Mouse (Mus musculus): Measurements from ENCODE around the gene Neurod2.

The Neurod2 gene

GRCm38 (mm10) chr11:98332841-98333240, 3.4 kb upstream of the Neurod2 start:
- DNase-seq (ENCODE audit: low spot score in 2 of 2), result peak in 1 of 2 experiments; percentile 16

GRCm38 (mm10) chr11:98332186-98332585, 2.7 kb upstream of the Neurod2 start:
- DNase-seq (ENCODE audit: low spot score in 2 of 2), result no peak

GRCm38 (mm10) chr11:98331401-98331800, 2.0 kb upstream of the Neurod2 start:
- peak in 1 of 2 experiments; percentile 19 for DNase-seq (ENCODE audit: low spot score in 2 of 2)

GRCm38 (mm10) chr11:98330745-98331204, 1.3 kb upstream of the Neurod2 start:
- peak in 1 of 2 experiments; percentile 16 for DNase-seq (ENCODE audit: low spot score in 2 of 2)

GRCm38 (mm10) chr11:98329960-98330744, 704 bp upstream of the Neurod2 start:
- DNase-seq (ENCODE audit: low spot score in 2 of 2), result peak; percentile 51 to 57

- DNase-seq (ENCODE audit: low spot score in 2 of 2), result peak; percentile 52 to 53
Measured at GRCm38 (mm10) chr11:98328371-98329069, 928 bp downstream of the Neurod2 start.

GRCm38 (mm10) chr11:98328031-98328370, 1.4 kb downstream of the Neurod2 start:
- no peak for DNase-seq (ENCODE audit: low spot score in 2 of 2)

GRCm38 (mm10) chr11:98327136-98328030, 2.1 kb downstream of the Neurod2 start:
- DNase-seq (ENCODE audit: low spot score in 2 of 2), result peak; percentile 47 to 50

- peak in 1 of 2 experiments; percentile 25 for DNase-seq (ENCODE audit: low spot score in 2 of 2)
Measured at GRCm38 (mm10) chr11:98326741-98327135, 2.7 kb downstream of the Neurod2 start.

GRCm38 (mm10) chr11:98325821-98326218, 3.6 kb downstream of the Neurod2 start:
- DNase-seq (ENCODE audit: low spot score in 2 of 2), result peak; percentile 30 to 42

GRCm38 (mm10) chr11:98325191-98325820, 4.1 kb downstream of the Neurod2 start:
- peak; percentile 34 to 39 for DNase-seq (ENCODE audit: low spot score in 2 of 2)

GRCm38 (mm10) chr11:98323933-98324332, 5.5 kb downstream of the Neurod2 start:
- DNase-seq (ENCODE audit: low spot score in 2 of 2), result peak; percentile 30 to 38

GRCm38 (mm10) chr11:98323136-98323866, 6.1 kb downstream of the Neurod2 start:
- peak; percentile 27 to 33 for DNase-seq (ENCODE audit: low spot score in 2 of 2)

- no peak for DNase-seq (ENCODE audit: low spot score in 2 of 2)
Measured at GRCm38 (mm10) chr11:98322159-98322558, 7.3 kb downstream of the Neurod2 start.

GRCm38 (mm10) chr11:98321677-98322003, 7.8 kb downstream of the Neurod2 start:
- peak in 1 of 2 experiments; percentile 22 for DNase-seq (ENCODE audit: low spot score in 2 of 2)

- peak; percentile 57 to 65 for DNase-seq (ENCODE audit: low spot score in 2 of 2)
Measured at GRCm38 (mm10) chr11:98320806-98321676, 8.4 kb downstream of the Neurod2 start.

- peak; percentile 59 to 63 for DNase-seq (ENCODE audit: low spot score in 2 of 2)
Measured at GRCm38 (mm10) chr11:98320381-98320780, 9.1 kb downstream of the Neurod2 start.

- DNase-seq (ENCODE audit: low spot score in 2 of 2), result peak; percentile 19 to 37
Measured at GRCm38 (mm10) chr11:98319944-98320343, 9.5 kb downstream of the Neurod2 start.

GRCm38 (mm10) chr11:98319544-98319943, 9.9 kb downstream of the Neurod2 start:
- peak in 1 of 2 experiments; percentile 17 for DNase-seq (ENCODE audit: low spot score in 2 of 2)

GRCm38 (mm10) chr11:98319120-98319519, 10.3 kb downstream of the Neurod2 start:
- DNase-seq (ENCODE audit: low spot score in 2 of 2), result peak; percentile 49 to 57

All from right cerebral cortex, postnatal 10 days (tissue).